Comparison of ENCODE assay signal across 25 mouse cellular contexts in the genomic region with DNA sequence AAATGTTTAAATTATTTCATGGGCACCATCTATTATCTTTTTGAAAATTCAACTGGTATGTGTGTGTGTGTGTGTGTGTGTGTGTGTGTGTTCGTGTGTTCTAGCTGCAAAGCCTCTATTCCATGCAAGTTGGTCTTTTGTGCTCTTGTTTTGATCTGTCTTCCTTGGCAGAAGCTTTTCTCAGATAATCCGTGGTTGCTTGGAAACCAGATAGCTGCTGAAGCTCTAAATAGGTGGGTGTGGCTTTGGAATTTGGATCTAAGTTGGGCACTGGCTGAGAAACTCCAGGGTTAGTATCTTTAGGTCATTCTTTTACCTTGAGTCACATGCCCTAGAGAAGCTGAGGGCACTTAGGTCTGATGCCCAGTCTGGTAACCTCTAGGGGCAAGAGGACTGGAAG. TPM values are rescaled to one million over a fixed set of nuclear protein-coding genes. Genes with fewer than 3 reads are reported as not detected.
DNase-seq lines count a peak whose midpoint lies in the region; ATAC-seq and TF ChIP-seq lines count a peak whose summit lies in the region.
"Had no signal": no experiment of that assay in that cellular context is flagged by ENCODE, and none has a peak within 500 bp of the region (broad histone marks: within the 10 kb centered on the region; RNA-seq: fewer than 3 reads in every experiment).

No protein-coding gene starts in this region.

- H3K27me3 ChIP-seq in midbrain, embryonic 14.5 days (ENCODE audit: control insufficient read depth, insufficient read depth, low read length): no peaks in the 10 kb centered on the region
- H3K27me3 ChIP-seq: forebrain, embryonic 12.5 days; heart, embryonic 13.5 days; liver, embryonic 13.5 days had no signal

- no peak overlapping the region for H3K27ac ChIP-seq in midbrain, embryonic 14.5 days (replicated peaks; ENCODE audit: low read depth, low read length)
- H3K27ac ChIP-seq: forebrain, embryonic 12.5 days; heart, embryonic 13.5 days; liver, embryonic 13.5 days had no signal

- no peak overlapping the region for H3K4me3 ChIP-seq in midbrain, embryonic 14.5 days (replicated peaks; ENCODE audit: low read depth, low read length)
- H3K4me3 ChIP-seq: forebrain, embryonic 12.5 days; heart, embryonic 13.5 days; liver, embryonic 13.5 days had no signal

- no peaks in the 10 kb centered on the region for H3K4me1 ChIP-seq in midbrain, embryonic 14.5 days (ENCODE audit: control insufficient read depth, insufficient read depth, low read length)
- H3K4me1 ChIP-seq: liver, embryonic 13.5 days had no signal

- H3K4me2 ChIP-seq in midbrain, embryonic 14.5 days (ENCODE audit: low read length): no peak overlapping the region
- H3K4me2 ChIP-seq: forebrain, embryonic 12.5 days; heart, embryonic 13.5 days; liver, embryonic 13.5 days had no signal

- H3K9ac ChIP-seq in midbrain, embryonic 14.5 days (replicated peaks; ENCODE audit: low read length): no peak overlapping the region
- H3K9ac ChIP-seq: forebrain, embryonic 12.5 days; heart, embryonic 13.5 days; liver, embryonic 13.5 days had no signal

- no peaks in the 10 kb centered on the region for H3K36me3 ChIP-seq in midbrain, embryonic 14.5 days (ENCODE audit: control insufficient read depth, insufficient read depth, low read length)
- H3K36me3 ChIP-seq: forebrain, embryonic 12.5 days; heart, embryonic 13.5 days; liver, embryonic 13.5 days had no signal

- no peak for TF ChIP-seq POLR2A in brain, embryonic 14.5 days (IDR thresholded peaks at IDR 0.05; ENCODE audit: borderline replicate concordance, extremely low read depth, insufficient read depth, insufficient read length, poor library complexity, severe bottlenecking)

- DNase-seq in heart, adult 18-20 months: peak; percentile 17 to 34
- DNase-seq in heart, postnatal 14 days: no peak
- peak; percentile 27 for DNase-seq in Muller cell, postnatal 12 days (ENCODE audit: inconsistent ontology term)
- peak; percentile 71 for DNase-seq in brain, embryonic 14.5 days (ENCODE audit: low read depth)
- DNase-seq in midbrain, embryonic 14.5 days: peak; percentile 39
- DNase-seq in MN1 (ENCODE audit: low spot score): no peak
- DNase-seq in cerebellum, postnatal 10 days: no peak
- no peak for DNase-seq in spleen, postnatal 36 days (ENCODE audit: low spot score in 2 of 2)
- DNase-seq: adrenal gland, postnatal 36 days; cerebellum, adult 11-12 months; cerebellum, postnatal 25 days; gastrocnemius, postnatal 14 days; heart, adult 11 months; kidney, postnatal 25 days; liver, embryonic 13.5 days; lung, adult 2 months; lung, postnatal 14 days; right cerebral cortex, postnatal 25 days; thymus, postnatal 14 days had no signal

- 7% methylated on average over 2 of the region's 2 CpGs for WGBS in midbrain, embryonic 14.5 days

- intact Hi-C loops in heart, postnatal 14 days (cut with DNase I): no loop called here

- no peak for ATAC-seq in midbrain, embryonic 14.5 days (ENCODE audit: low FRiP score, low TSS enrichment)
- ATAC-seq: intestine, postnatal 0 days had no signal

- H3K9me3 ChIP-seq in midbrain, embryonic 14.5 days (ENCODE audit: control insufficient read depth, low read length): no peaks in the 10 kb centered on the region
- H3K9me3 ChIP-seq: forebrain, embryonic 12.5 days; heart, embryonic 13.5 days; liver, embryonic 13.5 days had no signal

- no peak for TF ChIP-seq CTCF in brain, embryonic 14.5 days (IDR thresholded peaks at IDR 0.05; ENCODE audit: borderline replicate concordance, extremely low read depth, insufficient read depth, insufficient read length)

RNA-seq across cellular contexts. Expression of a gene that starts 50.5 kb away (rescaled TPM):
- total RNA-seq in heart, adult 18-20 months (2021): 100 to 1,000 TPM; 126 to 137 TPM
- 100 to 1,000 TPM; 100 to 109 TPM for total RNA-seq in heart, postnatal 14 days (2021)
- 230 and 262 TPM in 2 replicates for polyA plus RNA-seq in brain, embryonic 14.5 days (2012; rRNA removed)
- polyA plus RNA-seq in midbrain, embryonic 14.5 days (2014; fragmentation: Nextera tagmentation; extraction: Ambion mirVana): 332 and 367 TPM in 2 replicates
- total RNA-seq: hematopoietic stem cell, adult 5-6 weeks; MEL; monocyte, adult 5-6 weeks had no signal

Comparison
In these comparisons a context has a peak if more than half of its experiments do, and no peak if none do; other contexts are left out.
1. DNase-seq: peak in heart, adult 18-20 months (2 of 2), Muller cell, postnatal 12 days (single experiment), brain, embryonic 14.5 days (single experiment) and midbrain, embryonic 14.5 days (single experiment); none in heart, postnatal 14 days (0 of 2), MN1 (single experiment), cerebellum, postnatal 10 days (0 of 2) and spleen, postnatal 36 days (0 of 2).